Mouse (Mus musculus) urinary bladder, postnatal 36 days (tissue): Measurements from ENCODE around the gene Grik1.

Experiments
- DNase-seq, 2 experiments: peaks; one replicate each; pipeline ENCODE4 v3.0.0; 2022; ENCODE audit warnings: low spot score in 2 of 2, mixed read lengths in 1 of 2

The Grik1 gene

GRCm38 (mm10) chr16:87957449-87957848, 332.6 kb downstream of the Grik1 start:
- no peak for DNase-seq

GRCm38 (mm10) chr16:87956178-87956577, 333.9 kb downstream of the Grik1 start:
- DNase-seq: no peak

DNA sequence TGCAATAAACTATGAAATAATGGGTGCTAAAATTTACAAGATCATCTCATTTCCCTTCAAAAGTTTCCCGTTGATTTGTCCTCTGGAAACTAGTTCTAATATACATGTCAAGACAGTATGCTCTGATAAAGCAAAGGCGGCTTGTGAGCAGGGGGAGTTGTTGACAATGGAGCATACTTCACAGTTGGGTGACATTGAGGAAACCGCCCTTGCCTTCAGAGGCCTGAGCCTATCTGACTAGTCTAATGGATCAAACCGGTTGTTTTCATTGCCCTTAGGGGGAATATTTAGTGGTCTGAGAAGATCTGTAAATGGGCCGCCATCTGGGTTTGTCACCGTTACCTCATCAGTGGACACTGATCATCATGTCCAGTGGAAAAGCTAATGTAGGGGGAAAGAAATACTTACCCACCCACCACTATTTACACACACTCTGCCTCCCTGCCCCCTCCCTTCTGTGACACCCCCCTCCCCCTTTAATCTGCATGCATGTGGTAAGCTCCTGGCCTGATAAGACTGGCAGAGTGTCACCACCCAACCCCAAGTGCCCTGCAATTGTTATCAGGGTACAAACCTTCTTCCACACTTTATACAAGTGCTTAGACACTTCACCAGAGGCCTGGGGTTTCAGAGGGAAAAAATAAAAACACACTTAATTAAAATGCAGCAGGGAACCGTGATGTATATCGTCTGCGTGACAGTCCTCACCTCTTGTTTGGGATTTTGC, 335.2 kb downstream of the Grik1 start:
- DNase-seq: no peak

DNA sequence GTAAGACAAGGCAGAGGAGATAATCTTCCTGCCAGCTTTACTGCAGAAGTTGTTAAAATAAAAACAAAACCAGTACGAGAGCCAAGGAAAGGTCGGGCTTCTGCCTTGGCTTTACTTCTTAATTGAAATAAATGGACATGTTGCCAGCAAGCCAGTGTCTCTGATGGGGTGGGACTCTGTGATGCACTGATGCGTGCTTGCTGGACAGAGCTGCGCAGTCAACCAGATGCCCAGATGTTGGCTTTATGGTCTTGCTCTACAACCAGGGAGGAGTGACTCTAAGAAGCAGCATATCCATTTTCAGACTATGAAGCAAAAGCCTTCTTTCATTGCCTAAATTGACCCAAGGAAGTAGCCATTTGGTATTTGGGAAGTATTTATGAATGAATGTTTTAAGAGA, 336.9 kb downstream of the Grik1 start:
- no peak for DNase-seq

DNA sequence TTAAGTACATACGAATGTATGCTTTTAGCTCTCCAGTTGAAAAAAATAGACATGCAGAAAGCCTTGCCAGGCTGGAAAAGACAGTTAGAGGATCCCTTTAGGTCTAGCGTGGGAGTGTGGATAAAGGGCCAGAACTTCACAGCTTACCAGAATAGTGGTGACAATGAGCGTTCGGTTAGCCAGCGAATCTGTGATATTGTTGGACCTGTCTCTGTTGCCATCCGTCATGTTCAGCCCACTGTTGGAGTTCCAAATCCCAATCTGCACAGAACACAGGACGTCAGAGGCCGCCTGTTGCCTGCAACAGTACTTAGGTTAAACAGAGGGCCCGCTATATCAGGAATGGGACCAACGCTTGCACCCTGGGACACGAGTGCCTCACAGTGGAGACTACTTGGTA, 340.2 kb downstream of the Grik1 start:
- DNase-seq: no peak

- DNase-seq: no peak
These were observed 341.9 kb downstream of the Grik1 start for GRCm38 (mm10) chr16:87948122-87948521.

DNA sequence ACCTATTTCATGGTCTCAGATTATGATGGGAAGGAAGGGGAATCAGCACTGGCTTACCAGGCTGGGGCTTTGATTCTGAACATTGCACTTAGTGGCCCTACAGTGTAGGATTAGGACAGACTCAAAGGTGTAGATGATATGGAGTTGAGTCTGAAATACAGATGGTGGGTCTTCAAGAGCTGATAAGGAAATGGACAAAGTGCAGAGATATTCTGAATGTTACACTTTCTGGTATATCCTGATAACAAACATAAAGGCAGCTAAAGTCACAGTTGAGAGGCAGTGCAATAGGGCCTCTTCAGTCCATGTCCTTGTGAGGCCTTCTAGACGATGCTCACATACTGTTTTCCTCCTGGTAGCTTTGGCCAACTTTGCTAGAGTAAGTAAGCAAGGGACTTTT, 345.7 kb downstream of the Grik1 start:
- DNase-seq: no peak

DNA sequence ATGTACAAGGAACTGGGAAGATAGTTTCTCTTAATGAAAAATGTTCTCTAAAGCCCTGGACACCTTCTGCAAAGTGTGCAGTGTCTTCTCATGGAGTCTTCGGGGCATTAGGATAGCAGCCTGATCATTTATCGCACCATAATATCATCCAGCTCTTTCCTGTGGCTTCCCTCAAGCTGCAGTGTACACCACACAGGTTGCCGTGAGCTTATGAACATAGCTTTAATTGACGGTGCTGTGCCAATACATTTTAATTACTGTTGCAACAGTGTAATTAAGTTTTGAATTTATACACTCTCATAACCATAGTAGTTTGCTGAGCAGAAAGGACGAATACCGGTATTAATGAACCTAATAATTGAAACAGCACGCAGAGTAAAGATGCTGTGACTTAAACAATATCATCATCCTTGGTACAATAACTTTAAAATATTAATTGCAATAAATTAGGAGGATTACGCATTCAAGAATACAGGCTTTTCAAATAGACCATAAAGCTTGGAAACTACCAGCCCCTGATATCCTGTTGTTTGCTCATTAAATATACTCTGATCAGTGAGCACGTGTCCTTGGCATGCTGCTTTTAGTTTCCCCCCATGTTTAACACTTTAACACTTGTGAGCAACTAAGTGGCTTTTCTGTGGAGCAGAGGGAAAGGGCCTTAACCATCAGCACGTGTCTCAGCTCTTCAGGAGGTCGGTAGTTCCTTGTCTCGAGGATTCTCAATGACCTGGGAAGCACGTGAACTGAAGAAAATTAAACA, 347.8 kb downstream of the Grik1 start:
- DNase-seq: no peak

- DNase-seq: no peak
These were observed 355.4 kb downstream of the Grik1 start for GRCm38 (mm10) chr16:87934685-87935084.

DNA sequence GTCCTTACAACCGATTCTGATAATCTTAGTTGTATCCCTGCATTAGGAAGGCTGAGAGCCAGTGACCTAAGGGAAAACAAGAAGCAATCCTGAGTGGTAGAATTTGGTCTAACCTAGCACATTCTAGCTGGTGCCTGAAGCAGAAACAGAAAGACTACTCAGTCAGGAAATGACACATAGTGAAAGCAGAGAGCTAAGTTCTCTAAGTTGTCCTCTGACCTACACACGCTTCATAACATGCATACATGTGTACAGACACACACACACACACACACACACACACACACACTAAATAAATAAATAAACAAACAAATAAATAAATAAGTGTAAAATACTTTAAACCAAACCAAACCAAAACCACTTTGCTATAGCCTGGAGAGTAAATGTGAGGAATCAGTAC, 358.7 kb downstream of the Grik1 start:
- DNase-seq: no peak

DNA sequence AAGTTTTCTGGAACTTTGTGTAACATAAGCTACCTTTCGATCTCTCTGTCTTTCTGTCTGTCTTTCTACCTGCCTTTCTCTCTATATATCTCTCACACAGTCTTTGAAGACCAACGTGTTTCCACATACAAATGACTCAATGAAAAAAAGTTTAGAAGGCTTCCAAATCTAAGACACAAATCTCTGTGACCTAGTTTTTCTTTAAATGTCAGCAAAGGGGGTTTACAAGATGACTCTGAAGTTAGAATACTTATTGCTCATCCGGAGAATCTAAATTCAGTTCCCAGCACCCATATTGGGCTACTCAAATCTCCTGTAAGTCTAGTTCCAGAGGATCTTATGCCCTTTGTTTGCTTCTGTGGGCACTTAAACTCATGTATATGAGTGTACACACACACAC, 359.5 kb downstream of the Grik1 start:
- no peak for DNase-seq

DNA sequence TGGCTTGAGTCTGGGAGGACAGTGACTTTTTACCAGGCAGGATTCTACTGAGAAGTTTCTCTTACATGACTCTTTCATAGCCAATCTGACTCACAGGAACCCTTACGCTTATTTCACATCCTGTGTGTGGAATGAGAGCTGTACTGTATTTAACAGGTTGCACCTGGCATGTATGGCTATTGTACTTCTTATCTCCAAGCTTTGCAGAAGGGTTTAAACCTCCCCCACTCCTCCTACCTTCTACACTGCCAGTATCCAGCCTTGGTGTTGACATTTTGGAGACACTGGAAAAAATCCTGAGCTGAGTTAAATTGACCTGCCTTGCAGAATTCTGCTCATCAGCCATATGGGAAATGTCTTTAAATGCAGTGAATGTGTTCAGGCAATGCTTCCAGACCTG, 361.4 kb downstream of the Grik1 start:
- DNase-seq: no peak

- no peak for DNase-seq
These were observed 372.2 kb downstream of the Grik1 start for GRCm38 (mm10) chr16:87917897-87918296.

DNA sequence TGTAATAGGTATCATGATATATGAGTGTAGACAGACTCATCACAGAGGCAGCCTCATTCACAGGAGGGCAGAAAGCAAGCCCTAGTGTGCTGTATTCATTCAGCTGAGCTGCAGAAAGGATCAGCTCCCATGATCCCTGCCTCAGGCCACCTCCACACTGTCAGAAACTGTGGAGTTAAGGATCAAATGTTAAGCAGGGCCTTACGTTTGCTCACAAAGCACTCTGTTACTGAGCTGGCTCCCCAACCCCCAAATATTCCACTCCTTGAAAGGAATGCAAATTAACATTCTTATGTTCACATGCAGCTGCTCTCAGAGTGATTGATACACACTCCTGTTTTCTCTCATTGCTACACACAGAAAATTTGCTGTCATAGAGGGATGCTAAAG, 372.9 kb downstream of the Grik1 start:
- no peak for DNase-seq

DNA sequence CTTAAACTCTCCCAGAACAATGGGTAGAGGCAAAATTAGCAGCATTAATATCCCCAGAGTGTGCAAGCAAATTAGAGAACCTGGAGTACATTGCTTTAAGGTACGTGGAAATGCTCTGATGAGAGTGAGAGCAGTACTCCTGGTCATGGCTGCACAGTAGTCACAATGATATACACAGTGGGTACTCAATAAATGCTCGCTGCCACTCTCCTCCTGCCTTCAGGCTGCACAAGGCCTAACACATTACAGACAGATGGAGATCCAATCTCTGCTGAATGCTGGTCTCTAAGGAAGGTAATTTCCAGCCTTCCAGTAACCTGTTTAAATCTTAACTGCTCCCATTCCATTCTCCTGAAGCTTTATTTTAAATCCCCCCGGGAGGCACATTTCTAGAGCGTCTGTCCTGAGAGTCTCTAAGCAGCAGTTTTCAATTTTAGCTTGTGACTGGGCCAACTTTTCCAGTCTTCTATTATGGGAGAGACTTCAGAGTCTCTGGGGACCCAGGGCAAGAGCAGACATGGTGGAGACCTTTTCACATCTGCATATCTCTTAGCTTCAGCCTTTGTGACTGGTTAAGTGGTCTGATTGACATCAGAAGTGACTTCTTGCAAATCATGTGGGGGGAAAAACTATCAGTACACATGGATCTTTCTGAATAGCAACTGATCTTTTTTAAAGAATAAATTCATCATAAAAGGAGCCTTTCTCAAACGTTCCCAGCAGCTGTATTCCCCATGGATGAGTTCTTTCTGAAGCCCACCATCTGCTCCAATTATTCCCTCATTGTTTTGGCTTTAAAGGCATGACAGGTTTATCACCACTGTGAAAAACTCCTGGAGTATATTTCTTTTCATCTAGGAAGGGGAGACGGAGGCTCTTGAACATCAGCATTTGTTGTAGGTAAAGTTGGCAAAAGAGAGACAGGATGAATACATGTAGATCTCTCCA, 373.6 kb downstream of the Grik1 start:
- DNase-seq: no peak

DNA sequence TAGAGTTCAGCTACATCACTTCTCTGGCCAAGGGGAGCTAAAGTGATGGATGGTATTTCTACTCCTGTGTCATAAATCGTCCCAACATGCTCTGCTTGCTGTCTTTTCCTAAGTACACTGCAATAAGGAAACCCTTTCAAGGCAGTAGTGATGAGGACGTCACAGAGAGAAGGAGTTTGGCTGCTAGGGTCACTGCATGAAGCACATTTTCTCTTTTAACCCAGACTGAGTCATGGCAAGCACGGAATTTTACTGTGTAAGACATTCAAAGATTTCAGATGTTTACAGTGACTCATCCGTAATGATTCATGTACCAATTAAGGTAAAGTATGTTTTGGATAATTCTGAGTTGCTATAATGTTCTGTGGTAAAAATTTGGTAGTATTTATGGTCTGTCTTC, 374.9 kb downstream of the Grik1 start:
- no peak for DNase-seq

- no peak for DNase-seq
These were observed 376.3 kb downstream of the Grik1 start for GRCm38 (mm10) chr16:87913781-87914180.

DNA sequence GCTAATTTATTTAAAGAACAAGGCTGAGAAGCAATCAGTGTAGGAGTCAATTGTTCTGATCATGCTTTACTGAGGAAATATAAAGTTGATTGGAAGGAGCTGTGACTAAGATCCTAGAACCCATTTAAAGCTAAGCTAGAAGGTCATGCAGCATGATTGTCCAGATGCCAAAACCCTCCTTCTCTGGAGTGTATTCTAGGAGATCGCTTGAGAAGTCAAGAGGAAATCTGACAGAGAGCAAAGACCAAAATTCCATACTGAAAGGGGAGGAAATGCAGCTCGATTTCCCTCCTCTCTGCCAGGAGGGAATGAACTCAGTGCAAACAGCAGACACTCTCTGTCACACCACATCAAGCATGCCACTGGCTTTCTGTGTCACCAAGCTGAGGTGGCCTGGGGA, 378.9 kb downstream of the Grik1 start:
- DNase-seq: no peak

DNA sequence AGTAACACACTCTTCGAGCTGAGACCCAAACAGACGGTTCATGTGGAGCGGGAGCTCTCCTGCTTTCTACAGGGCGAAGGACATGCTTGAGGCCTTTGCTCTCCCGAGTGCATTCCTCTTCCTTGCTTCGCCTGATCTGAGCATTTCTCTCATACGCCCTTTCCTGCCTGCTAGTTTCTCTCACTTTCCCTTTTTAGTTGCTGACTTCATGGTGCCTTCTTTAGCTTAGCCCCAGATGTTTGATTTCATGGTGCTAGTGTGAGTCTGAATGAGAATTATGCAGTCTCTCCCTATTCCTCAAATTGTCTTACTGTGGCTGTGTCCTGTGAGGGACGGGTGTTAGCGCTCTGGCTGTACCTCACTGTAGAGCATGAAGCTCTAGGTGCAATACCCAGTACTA, 388.0 kb downstream of the Grik1 start:
- DNase-seq: no peak

- no peak for DNase-seq
These were observed 388.9 kb downstream of the Grik1 start for GRCm38 (mm10) chr16:87901189-87901588.

DNA sequence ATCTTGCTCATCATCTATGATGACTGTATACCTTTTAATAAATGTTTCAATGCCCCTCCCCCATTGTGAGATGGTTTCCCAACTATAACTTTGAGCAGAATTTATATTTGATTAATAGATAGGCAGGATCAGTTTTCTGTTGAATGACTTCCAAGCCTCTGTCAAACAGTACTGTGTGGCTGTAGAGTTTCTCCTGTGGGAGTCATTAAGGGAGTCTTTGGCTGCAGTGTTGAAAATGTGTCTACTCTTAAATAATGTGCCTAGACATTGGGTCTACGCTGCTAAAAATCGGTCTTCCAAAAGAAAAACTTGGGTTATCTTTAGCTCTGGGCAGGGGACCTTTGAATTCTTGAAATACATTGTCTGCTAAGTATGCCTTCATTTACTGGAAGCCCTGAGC, 414.1 kb downstream of the Grik1 start:
- DNase-seq: no peak

DNA sequence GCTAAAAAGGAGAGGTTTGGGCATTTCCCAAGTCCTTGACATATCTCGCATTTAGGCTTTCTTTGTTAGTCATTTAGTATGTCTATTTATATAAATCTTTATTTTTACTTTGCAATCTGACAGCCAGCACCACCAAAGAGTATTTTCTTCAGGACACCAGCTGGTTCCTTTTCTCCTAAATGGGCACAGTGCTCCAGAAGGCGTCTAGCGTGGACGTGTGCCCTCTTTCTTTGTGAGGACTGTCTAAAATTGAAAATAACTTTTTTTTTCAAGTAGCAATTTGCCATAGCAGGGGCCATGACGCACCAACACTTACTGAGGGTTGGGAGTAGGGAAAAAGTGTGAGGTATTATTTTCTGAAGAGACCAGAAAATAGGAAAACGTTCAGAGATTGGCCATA, 425.5 kb downstream of the Grik1 start:
- no peak for DNase-seq
